Mouse (Mus musculus): Measurements from ENCODE around the gene Fam98b. TPM values are rescaled to one million over a fixed set of nuclear protein-coding genes. Genes with fewer than 3 reads are reported as not detected.

The Fam98b gene
- polyA plus RNA-seq, 1 experiment from 2014 or later, result 15.5 TPM

- 88% methylated on average over 3 of the region's 3 CpGs for WGBS
- Histone ChIP-seq H3K9ac (no peak overlapping the region), H3K4me3 (no peak overlapping the region), H3K4me1 (no peaks in the 10 kb centered on the region), H3K36me3 (no peaks in the 10 kb centered on the region), H3K9me3 (no peaks in the 10 kb centered on the region), H3K4me2 (replicated peaks) (no peak overlapping the region), H3K27ac (no peak overlapping the region), H3K27me3 (no peaks in the 10 kb centered on the region)
- ATAC-seq (ENCODE audit: low FRiP score, low read depth), result no peak
These were observed 58.4 kb downstream of the Fam98b start for GRCm38 (mm10) chr2:117307959-117308358.

- H3K4me1 ChIP-seq, result no peaks in the 10 kb centered on the region
- H3K9ac ChIP-seq, result no peak overlapping the region
- 82% methylated on average over 2 of the region's 2 CpGs for WGBS
- ATAC-seq (ENCODE audit: low FRiP score, low read depth), result no peak
- no peaks in the 10 kb centered on the region for H3K36me3 ChIP-seq
- no peak overlapping the region for H3K4me3 ChIP-seq
- no peaks in the 10 kb centered on the region for H3K9me3 ChIP-seq
- H3K27me3 ChIP-seq, result no peaks in the 10 kb centered on the region
- H3K4me2 ChIP-seq (replicated peaks), result no peak overlapping the region
- no peak overlapping the region for H3K27ac ChIP-seq
These were observed 59.5 kb downstream of the Fam98b start for GRCm38 (mm10) chr2:117309046-117309445.

- H3K4me3 ChIP-seq, result no peak overlapping the region
- 62% methylated on average over 1 of the region's 1 CpGs for WGBS
- no peak overlapping the region for H3K27ac ChIP-seq
- H3K4me2 ChIP-seq (replicated peaks), result no peak overlapping the region
- no peak for ATAC-seq (ENCODE audit: low FRiP score, low read depth)
- H3K4me1 ChIP-seq, result no peaks in the 10 kb centered on the region
- H3K27me3 ChIP-seq, result no peaks in the 10 kb centered on the region
- H3K9me3 ChIP-seq, result no peaks in the 10 kb centered on the region
- no peaks in the 10 kb centered on the region for H3K36me3 ChIP-seq
- no peak overlapping the region for H3K9ac ChIP-seq
These were observed 61.8 kb downstream of the Fam98b start for GRCm38 (mm10) chr2:117311349-117311748.

GRCm38 (mm10) chr2:117312030-117312429 lies 62.5 kb downstream of the Fam98b start:
- no peak overlapping the region for H3K4me3 ChIP-seq
- WGBS, result 56% methylated on average over 2 of the region's 2 CpGs
- H3K27me3 ChIP-seq, result no peaks in the 10 kb centered on the region
- no peaks in the 10 kb centered on the region for H3K36me3 ChIP-seq
- H3K27ac ChIP-seq, result no peak overlapping the region
- no peaks in the 10 kb centered on the region for H3K4me1 ChIP-seq
- no peak overlapping the region for H3K9ac ChIP-seq
- H3K4me2 ChIP-seq (replicated peaks), result no peak overlapping the region
- H3K9me3 ChIP-seq, result peaks cover 5% of the 10 kb centered on the region; the same call in 1 of the 2 replicates
- no peak for ATAC-seq (ENCODE audit: low FRiP score, low read depth)

- H3K36me3 ChIP-seq, result no peaks in the 10 kb centered on the region
- H3K4me1 ChIP-seq, result no peaks in the 10 kb centered on the region
- ATAC-seq (ENCODE audit: low FRiP score, low read depth), result no peak
- H3K27ac ChIP-seq, result no peak overlapping the region
- H3K27me3 ChIP-seq, result no peaks in the 10 kb centered on the region
- WGBS, result 73% methylated on average over 7 of the region's 7 CpGs
- no peak overlapping the region for H3K4me2 ChIP-seq (replicated peaks)
- H3K9me3 ChIP-seq, result peaks cover 5% of the 10 kb centered on the region; the same call in 1 of the 2 replicates
- H3K4me3 ChIP-seq, result no peak overlapping the region
- no peak overlapping the region for H3K9ac ChIP-seq
These were observed 62.9 kb downstream of the Fam98b start for GRCm38 (mm10) chr2:117312441-117312895.

- peaks cover 5% of the 10 kb centered on the region; the same call in 1 of the 2 replicates for H3K9me3 ChIP-seq
- H3K27me3 ChIP-seq, result no peaks in the 10 kb centered on the region
- WGBS, result 87% methylated on average over 5 of the region's 5 CpGs
- H3K4me2 ChIP-seq (replicated peaks), result no peak overlapping the region
- no peak overlapping the region for H3K4me3 ChIP-seq
- no peaks in the 10 kb centered on the region for H3K4me1 ChIP-seq
- no peaks in the 10 kb centered on the region for H3K36me3 ChIP-seq
- ATAC-seq (ENCODE audit: low FRiP score, low read depth), result no peak
- H3K9ac ChIP-seq, result no peak overlapping the region
- no peak overlapping the region for H3K27ac ChIP-seq
These were observed 64.2 kb downstream of the Fam98b start for GRCm38 (mm10) chr2:117313586-117314235.

- no peak overlapping the region for H3K4me2 ChIP-seq (replicated peaks)
- H3K4me1 ChIP-seq, result no peaks in the 10 kb centered on the region
- ATAC-seq (ENCODE audit: low FRiP score, low read depth), result no peak
- peaks cover 5% of the 10 kb centered on the region; the same call in 1 of the 2 replicates for H3K9me3 ChIP-seq
- H3K27ac ChIP-seq, result no peak overlapping the region
- H3K36me3 ChIP-seq, result no peaks in the 10 kb centered on the region
- H3K9ac ChIP-seq, result no peak overlapping the region
- H3K27me3 ChIP-seq, result no peaks in the 10 kb centered on the region
- 85% methylated on average over 3 of the region's 3 CpGs for WGBS
- H3K4me3 ChIP-seq, result no peak overlapping the region
These were observed 69.5 kb downstream of the Fam98b start for GRCm38 (mm10) chr2:117318991-117319390.

Other genes with a start within 250 kb of the Fam98b start
- 15.7 and 17.0 TPM in 2 replicates for gene Spred1, start 128.4 kb upstream of the Fam98b start, polyA plus RNA-seq (2015; fragmentation: Nextera tagmentation; extraction: Ambion mirVana)
- gene Rasgrp1, start 93.3 kb downstream of the Fam98b start, polyA plus RNA-seq (2015; fragmentation: Nextera tagmentation; extraction: Ambion mirVana), result 0.37 and 0.73 TPM in 2 replicates